Mouse (Mus musculus) left cerebral cortex, postnatal 14 days (tissue): ENCODE measurements at regions not wholly inside any gene's neighbourhood (a gene's known extent, or its start where the extent isn't known, plus 50 kb on each side); places are given as distances from the start of the nearest gene placed in this dataset.

Experiments used
- DNase-seq, 2 experiments: peaks; one replicate each; pipeline ENCODE4 v3.0.0; 2021 to 2022; ENCODE audit warnings: low spot score in 2 of 2, mixed read lengths in 1 of 2
- intact Hi-C: fragments of 180-260 bp; cut with DNase I; formaldehyde crosslinking; loops from one replicate; pipeline ENCODE4 v1.15.1; 2025

DNA sequence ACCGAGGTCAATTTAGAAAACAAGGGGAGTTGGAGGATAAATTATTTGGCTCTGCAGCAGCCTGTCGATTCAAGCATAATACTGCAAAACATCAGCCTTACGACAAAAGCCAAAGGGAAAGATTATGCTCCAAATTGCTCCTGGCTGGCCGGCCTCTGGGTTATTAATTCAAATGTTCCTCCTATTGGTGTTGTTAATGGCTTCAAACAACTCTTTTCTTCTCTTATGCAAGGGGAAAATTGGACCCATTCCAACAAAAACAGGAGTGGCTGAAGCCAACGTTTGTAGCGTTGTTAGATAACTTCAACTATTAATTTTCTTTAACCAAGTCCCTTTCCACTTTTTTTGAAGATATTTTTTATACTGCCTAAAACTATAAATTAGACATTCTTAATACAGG is 71.0 kb upstream of the Tab2 start:
- DNase-seq = no peak
- intact Hi-C loops = no loop called here

DNA sequence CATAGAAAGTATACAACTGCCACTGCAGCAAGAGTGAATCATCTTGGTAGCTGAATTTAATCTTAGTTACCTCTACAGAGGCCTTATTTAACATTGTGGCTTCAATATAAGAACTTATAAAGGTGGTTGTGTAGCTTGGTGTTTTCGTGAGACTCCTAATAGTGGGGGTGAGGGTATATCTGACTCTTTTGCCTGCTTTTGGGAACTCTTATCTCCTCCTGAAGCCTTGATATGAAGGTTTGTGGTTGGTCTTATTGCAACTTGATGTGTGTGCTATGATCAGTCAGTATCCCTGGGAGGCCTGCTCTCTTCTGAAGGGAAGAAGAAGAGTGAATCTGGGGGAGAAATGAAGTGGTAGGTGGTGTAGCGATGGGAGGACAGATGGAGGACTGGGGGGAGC is 67.7 kb upstream of the Tab2 start:
- DNase-seq = no peak
- intact Hi-C loops = no loop called here

DNA sequence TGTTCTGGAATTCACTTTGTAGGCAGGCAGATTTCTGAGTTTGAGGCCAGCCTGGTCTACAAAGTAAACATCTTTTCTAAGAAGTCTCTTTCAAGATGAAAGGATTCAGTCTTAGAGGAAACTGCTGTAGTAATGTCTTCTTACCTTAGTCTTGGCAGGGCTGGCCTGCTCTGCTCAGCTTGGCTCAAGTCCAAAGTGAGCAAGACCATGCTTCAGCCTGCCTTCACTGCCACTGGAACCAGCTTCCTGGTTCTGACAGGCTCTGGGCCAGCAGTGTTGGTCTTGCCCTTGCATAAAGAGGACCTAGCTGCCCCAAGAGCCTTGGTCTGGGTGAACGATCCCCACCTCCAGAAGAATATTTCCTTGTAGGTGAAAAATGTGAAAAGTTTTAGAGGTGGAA is 65.9 kb upstream of the Tab2 start:
- DNase-seq = peak in 1 of 2 experiments; percentile 23
- intact Hi-C loops = no loop called here

DNA sequence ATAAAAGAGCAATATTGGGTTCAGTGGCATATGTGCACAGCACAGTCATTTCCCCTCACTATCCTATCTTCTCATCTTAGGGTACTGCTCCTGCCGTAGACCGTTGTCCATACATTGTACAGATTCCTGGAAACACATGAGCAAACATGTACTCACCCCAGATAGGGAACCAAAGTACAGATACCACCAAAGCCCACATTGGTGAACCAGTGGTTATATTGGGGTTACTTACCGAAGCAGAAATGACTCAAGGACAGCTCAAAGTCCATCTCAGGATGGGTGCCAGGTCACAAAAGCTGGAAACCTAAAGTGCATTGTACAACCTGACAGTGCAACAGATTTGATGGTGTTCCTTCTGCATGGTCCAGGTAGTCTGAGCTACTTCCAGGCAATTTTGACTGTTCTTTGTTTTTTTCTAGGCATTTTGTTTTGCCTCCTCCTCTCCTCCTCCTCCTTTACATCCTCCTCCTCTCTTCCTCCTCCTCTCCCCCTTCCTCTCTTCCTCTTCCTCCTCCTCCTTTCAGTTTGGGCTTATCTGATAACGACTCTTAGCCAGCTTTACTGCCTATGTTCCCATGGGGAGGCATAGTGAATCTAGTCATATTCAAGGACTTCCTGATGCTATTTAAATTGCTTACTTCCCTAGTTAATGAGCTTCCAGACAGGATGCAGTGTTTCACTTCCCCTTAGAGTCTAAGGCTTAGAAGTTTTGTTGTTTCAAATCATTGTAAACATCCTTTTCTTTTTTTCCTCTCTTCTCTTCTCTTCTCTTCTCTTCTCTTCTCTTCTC is 65.1 kb upstream of the Tab2 start:
- intact Hi-C loops = no loop called here
- no peak for DNase-seq

DNA sequence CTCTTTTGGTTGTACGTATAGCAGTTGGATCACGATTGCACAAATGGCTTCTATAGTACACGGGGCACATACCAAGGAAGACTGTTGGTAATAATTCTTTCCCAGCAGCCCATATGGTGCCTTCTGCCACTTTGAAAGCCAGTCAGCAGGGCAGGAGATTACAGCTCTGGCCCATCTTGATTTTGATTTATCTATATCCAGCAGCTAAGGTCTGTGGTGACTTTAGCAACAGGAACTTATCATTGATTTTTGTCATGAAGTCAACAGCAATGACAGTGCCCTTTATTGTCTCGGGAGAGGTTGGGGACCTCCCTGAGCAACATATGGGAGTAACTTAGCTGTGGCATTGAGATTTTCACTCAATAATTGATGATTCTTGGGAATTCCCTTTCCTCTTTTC is 64.1 kb upstream of the Tab2 start:
- DNase-seq = no peak
- intact Hi-C loops = no loop called here

DNA sequence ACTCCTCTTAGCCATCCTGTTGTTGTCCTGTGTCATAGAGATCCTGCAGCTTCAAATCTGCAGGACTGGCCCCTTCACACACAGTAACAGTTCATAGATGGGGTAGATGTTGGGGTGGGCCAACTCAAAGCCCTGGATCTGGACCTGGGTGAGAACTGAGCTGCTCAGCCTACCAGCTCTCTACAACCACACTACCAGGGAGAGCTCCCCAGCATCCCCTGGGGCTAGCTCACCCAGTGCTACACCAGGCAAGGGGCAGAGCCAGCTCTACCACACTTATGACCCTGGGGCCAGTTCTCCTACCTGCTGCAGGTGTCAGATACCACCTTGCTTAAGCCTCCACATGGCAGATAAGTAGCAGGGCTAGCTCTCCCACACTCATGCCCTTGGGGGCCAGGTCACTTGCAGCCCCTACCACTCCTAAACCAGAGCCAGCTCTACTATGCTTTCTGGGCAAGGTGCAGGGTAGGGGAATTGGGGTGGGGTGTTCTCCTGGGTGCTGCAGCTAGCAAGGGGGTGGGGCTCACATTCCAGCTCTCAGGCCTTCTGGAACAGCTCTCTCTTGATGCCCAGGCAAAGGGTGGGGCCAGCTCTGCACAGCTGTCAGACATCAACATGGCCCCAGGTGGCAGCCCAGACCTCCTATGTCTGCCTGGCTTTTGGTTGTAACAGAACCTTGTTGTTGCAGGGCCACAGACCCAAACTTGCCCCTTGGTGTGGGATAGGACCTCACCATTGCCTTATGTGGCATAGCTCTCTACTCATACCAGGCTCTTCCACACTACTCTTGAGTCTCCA is 62.4 kb upstream of the Tab2 start:
- DNase-seq = no peak
- intact Hi-C loops = no loop called here

DNA sequence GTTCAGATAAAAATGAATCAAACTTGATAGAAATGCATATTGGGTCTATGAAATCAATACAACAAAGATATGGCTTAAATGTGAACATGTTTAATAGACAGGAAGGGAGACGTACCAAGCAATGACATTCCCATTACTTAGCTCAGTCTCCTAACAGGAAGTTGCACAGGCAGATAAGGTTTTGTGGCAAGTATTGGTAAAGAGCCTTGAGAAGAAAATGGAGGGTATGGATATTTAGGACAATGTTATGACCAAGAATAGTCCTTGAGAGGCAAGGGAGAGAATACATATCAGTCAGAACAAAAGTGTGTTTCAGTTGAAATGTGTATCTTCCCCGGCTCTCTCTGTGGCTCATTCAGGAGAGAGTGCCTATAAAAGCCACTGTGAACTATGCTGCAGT is 60.7 kb upstream of the Tab2 start:
- no peak for DNase-seq
- intact Hi-C loops = no loop called here

DNA sequence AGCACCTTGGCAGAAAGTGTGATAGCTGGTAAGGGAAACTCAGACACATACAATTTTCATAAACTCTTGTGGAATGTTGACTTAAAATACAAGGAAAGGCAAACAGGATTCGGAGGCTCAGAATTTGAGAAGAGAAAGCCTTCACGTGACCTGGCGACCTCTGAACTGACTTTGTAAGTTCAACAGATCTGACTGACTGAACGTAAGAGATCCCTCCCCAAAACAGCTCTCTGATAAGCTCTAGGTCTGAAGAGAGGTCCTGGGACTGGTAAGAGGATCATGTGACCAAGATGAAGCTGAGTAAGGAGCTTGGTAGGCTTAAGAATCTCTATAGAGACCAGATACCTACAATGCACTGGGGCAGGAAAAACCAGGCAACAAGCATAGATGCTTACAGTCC is 55.7 kb upstream of the Tab2 start:
- DNase-seq = no peak
- intact Hi-C loops = no loop called here

DNA sequence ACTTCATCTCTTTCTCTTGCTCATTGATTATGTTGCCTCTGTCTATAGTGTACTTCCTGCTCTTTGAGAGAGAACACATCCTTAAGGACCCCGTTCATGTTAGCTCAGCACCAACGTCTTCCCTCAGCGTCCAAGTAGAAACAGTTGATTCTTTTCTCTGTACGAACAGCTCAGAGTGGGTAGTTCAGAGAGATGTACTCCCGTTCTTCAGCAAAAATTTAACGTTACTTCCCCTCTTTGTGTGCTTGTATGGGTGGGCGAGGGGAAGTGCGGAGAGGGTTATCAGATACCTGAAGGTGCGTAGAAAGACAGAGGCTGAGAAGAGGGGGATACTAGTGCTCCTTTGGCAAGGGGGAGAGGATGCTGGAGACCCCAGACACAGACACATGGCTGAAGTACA is 55.1 kb upstream of the Tab2 start:
- DNase-seq = no peak
- intact Hi-C loops = no loop called here

DNA sequence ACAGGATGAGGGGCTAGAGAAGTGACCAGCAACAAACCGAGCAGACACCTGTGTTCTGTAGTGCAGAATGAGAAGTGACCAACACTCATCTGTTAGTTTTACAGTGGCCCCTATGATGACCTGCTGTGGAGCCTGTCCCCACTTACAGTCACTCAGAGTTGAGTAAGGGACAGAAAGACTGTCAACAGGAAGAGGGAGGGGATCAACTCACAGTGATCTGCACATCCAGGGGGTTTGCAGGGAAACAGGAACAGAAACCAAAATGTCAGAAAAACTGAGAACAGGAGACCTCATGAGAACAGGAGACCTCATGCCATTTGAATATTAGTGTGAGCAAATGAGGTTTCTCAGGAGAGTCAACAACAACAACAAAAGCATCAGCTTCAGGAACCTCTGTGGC is 53.8 kb upstream of the Tab2 start:
- intact Hi-C loops = no loop called here
- peak in 1 of 2 experiments; percentile 18 for DNase-seq

DNA sequence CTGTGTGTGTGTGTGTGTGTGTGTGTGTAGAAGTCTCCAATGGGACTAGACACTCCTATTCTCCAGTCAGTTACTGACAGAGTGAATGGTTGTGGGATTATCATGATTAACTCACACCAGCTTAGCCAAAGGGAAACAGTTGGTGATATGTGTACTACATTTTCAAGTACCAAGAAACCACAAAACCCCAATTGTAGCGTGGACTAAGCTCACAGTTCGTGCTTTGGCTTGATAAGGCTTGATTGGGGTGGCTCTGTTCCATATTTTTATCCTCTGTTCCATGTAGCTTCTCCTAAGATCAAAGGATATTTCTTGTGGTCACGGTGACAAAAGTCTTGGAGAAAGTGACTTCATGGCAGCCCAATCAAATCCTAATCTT is 51.9 kb upstream of the Tab2 start:
- DNase-seq = no peak
- intact Hi-C loops = no loop called here

DNA sequence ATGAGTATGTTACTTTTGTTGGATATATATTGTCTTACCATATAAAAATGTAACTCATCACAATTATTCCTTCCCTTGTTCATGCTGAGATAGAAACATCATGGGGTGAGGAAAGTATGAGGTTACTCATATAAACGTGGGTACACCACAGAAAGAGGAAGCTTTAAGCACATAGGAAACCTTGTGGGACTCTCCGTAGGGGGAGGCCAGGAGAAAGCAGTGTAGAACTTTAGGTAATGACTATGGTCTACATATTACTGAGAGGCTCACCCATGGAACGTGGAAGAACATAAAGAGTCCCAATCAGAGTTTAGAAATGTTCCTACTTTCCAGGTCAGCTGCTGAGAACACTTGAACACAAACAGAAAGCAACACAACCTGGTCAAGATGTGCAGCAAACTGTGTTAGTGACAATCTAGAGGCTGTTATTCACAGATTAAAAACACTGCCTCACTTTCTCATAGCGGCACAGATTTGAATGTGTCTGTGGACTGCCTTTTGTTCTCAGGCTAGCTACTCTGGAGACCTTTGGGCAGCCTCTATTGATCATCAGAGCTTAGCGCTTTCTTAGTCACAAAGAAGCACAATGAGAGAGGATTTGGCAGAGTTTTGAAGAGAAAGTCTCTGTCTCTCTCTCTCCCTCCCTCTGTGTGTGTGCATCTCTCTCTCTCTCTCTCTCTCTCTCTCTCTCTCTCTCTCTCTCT is 51.4 kb upstream of the Tab2 start:
- intact Hi-C loops = no loop called here
- no peak for DNase-seq
